Mouse (Mus musculus) fat pad, adult 2 months (tissue): ENCODE measurements around the gene Uevld.
"Not testable (repeated sequence)": the region's sequence is repeated elsewhere in the genome, so short reads cannot be mapped to it uniquely, and the experiment has no call there.

Experiments
- DNase-seq: peaks from one replicate; pipeline ENCODE4 v3.0.0-alpha.2; 2011; ENCODE audit warnings: low read depth, low spot score; ENCODE audit errors: extremely low read depth

Uevld gene

DNA sequence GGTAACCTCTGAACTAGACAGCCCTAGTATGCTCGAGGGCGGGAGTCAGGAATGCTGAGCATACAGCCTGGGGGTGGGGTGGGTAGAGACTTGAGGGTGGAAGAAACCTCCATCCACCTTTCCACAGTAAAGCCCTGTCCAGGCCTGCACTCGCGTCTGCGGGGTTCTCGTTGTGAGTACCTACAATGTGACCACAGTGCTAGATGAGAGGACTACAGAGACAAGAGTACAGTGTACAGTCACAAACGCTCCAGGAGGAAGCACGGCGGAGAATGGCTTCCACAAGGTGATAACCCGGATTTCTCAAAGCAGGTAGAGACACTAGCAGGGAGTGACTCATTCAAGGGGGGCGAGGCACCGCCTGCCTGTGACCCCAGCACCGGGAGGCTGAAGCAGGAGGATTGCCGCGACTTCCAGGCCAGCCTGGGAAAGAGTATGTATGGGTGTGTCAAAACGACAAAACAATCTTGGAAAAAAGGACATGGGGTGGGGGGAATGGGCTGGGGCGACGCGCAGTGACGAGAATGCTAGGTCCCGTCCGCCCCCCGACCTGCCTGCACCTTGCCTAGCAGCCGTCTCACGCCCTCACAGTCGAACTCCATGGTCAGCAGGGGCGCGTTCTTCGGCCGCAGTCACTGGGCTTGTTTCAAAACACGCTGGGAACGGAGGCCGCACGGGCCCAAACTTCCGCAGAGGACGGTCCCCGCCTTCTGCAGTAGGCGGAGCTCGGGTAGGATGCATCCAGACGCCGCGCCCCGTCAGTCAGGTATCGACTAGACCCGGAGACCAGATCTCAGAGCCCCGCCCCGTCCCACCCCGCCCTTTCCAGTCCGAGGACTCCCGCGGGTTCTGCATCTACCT is at the start of gene Uevld:
TSS of gene Uevld (minus strand) at position 697 of the 861 bp plus-strand sequence.
- DNase-seq = peak; percentile 50

DNA sequence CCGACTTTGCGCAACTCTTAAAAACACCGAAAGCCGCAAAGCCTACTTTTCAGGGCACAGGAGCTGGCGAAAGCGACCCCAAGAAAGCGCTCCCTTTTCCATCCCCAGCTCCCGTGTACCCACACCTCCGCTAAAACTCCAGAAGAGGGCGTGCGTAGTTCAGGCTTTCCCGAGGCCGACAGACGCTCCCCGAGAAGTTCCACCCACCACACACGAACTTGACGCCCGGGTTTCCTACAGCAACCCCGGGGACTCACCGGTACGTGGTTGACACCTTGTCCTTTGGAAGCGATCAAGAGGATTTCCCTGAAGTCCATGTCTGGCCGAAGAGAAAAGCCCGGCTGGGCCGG is 49.5 kb upstream of the Uevld start:
- DNase-seq = no peak

DNA sequence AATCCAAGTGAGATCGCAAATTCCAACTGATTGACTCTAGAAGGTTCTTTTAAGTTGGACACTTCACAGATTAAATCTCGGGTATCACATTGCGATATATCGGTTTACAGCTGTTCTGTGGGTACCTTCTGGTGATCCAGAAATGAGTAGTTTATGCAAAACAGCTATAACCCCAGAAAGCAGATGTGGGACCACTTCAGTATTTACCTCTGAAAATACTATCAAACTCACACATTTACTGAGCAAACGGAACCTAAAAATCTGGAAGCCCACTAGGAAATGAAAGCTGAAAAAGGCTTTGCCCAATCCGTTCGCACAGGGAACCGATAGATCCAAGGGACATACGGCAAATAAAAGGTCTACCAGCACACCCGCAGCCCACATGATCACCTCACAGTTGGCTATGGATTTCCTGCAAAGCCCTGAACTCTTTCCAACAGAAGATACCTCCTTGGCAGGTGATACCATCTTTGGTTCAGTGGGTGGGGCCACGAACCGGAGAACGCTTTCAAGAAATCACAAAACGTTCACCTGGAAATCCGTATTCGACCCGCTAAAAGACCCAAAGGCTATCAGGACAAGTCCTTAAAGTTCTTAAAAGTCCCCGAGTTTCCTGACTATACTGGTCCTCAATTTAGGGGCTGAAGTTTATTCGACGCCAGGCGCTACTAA is 48.9 kb upstream of the Uevld start:
- DNase-seq = no peak

DNA sequence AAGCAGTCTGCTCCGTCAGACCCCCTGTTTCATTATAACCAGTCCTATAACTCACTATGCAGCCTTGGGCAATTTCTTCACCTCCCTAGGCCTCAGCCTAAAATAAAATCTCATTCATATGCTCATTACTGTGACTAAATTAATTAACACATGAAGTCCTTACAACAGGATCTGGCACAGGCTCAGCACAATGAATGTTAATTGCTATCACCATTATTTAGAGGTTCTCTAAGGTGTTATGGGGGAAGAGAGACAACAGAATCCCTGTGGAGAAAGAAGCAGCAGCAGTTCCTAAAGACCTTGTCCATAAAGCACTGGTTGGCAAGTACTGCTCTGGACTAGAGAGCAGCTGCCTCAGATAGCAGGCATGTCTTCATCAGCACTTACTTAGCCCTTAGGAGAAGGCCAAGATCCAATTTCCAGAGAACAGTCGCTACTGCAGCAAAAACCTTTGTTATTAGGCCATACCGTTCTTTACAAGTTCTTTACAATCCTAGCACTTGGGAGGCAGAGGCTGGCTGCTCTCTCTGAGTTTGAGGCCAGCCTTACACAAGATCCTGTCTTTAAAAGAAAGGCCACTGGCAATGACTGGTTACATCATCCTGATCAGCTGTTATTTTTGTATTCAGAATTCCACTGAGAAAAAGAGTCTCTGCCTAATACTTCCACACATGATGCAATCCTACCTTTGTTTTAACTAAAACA is 45.2 kb upstream of the Uevld start:
- DNase-seq = peak; percentile 50

DNA sequence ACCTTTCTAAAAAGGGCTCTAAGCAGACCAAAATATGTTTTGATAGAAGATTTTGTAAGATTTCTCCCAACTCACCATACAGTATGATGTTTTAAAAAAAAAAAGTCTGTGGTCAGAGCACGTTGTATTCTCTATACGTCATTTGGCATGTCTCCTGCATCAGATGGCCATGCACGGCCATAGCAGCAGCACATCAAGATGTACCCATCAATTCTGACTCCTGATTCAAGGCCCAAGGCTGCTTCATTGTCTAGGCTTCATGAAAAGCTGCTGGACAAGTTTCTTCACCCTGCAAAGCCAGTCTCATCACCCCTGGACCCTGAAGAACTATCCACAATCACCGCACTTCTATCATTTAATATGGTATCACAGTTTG is 43.6 kb upstream of the Uevld start:
- no peak for DNase-seq

DNA sequence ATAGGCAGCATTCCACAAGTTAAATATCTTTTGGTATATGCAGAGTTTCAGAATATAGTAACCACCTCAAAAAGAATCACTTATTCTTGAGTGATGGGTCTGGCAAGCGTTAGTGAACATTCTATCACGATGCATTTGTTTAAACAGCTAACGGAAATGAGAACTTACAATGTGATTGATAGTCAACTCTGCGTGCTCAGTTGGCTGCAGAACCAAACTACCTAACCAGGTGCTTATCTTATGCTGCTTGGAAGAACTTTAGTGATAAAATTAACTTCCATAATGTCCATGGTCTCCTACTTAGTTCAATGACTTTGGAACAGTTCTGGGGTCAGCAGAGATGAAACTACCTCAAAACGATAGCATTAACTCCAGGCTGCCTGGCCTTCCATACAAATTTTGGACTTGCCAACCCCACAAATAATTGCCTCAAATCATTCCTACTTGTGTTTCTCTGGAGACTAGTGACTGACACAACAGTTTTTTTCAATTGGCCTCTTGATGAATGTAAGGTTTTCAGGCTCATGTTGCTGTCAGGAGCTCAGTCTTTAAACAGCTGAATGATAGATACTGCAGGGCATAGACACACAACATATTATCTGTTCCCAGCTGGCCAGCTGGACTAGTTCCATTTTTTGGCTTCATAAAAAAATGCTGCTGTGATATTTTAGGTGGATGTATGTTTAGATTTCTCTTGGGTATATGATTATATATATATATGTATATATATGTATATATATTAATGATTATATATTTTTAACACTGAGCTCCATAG is 43.0 kb upstream of the Uevld start:
- DNase-seq = no peak

DNA sequence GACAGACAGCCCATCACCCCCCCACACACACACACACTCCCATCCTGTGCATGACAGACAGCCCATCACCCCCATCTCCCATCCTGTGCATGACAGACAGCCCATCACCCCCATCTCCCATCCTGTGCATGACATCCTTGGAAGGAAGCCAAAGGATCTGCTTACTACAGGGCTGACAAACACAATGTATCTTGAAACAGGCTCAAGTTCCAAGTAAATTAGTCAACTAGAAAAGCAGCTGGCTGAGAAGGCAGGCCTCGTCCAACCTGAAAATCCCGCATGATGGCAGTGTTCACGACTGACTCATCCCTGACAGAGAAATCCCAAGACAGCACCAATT is 42.3 kb upstream of the Uevld start:
- DNase-seq = no peak

DNA sequence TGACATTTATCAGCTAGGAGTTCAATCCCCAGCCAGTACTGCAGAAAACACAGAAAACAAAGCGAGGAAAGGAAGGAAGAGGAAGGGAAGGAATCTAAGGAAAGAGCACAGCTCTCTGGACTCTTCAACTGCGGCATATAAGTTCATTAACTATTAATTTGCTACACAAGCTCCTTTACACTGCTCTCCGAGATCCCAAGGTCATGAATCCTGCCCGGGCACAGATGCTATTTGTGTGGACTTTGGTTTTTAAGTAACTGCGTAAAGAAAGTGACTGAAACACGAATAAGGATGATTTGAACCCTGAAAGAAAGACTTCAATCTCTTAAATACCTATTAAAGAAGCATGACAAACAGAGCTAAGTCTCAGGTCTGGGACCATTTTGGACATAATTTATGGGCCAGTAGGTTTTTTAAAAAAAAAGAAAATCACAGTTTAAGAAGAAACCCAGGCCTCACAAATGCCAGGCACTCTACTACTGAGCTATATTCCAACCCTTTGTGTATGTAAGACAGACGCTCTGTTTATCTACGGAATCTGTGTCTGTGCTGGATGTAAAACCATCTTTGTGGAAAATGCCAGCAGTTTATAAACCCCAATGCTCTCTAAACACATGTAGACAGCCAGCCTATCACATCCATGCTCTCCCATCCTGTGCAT is 41.8 kb upstream of the Uevld start:
- no peak for DNase-seq

DNA sequence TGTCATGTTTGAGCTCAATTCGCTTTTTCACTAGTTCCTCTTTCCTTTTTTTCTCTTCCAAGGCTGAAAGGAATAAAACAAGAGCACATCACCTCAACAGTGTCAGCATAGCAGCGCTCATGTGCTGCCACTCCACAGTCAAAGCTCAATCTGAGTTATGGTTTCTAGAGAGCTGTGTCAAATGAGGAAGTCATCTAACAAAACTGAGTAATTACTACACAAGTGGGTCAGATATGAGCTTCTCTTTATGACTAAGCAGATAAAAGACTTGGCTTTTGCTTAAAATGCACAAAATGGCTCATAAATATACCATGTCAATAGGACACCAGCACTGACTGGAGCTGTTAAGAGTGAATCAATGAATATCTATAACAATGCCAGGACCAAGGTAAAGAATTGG is 40.6 kb upstream of the Uevld start:
- DNase-seq = no peak

DNA sequence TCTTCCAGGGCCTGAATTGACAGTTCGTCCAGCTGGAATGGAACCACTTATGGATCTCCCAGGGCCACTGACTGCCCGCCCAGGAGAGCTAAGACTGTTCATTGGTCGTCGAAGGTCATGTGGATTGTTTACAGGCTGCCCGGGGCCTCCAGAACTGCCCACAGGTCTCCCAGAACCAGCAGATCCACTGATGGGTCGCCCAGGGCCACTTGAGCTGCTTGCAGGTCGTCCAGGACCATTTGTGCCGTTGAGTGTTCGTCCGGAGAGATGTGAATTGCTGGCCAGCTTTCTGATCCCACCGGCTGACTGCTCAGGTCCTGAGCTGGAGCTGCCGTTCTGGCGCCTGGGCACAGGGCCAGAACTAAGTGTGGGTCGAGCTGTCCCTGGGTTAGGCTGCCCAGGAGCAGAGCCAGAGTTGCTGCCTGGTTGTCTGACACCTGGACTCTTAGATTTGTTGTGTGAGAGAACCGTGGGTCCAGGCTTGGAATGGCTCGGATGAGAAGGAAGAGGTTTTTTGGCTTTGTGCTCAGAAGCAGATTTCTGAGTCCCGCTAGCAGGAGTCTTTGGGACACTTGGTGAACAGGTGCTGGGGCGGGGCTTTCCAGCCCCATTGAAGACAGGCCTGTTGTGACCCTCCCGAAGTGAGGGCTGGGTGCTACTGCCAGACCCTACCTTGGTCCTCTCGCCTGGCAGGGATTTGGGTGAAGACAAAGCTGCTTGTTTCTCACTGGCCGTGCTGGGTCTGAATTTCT is 39.5 kb upstream of the Uevld start:
- no peak for DNase-seq

DNA sequence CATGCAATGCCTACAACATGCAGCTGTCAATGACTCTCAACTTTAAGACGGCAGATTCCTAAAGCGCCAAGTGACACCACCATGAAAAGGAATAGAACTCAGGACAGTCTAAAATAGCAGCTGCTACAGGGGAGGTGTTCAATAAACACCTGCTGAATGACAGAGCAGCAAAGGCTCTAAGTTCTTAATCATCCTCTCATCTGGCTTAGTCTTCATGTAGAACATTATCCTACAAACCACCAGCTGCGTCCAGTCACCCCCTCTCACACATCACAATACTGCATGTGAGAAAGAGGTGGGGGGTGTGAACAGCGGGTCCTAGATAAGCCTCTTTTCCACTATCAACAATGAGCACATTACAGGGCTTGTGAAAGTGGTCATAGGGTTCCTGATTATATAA is 38.7 kb upstream of the Uevld start:
- DNase-seq = no peak

DNA sequence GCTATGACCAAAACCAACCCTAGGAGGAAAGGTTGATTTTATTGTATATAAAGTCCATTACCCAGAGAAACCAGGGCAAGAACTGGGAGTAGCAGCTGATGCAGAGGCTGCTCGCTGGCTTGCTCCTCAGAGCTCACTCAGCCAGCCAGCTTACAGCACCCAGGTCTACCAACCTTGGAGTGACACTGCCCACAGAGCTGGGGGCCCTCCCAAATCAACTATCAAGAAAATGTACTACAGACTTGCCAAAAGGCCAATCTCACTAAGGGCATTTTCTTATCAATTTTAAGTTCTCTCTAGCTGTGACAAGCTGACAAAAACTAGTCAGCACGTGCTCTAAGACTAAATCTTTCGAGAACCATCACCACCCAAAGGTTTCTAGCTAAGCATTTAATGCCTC is 37.2 kb upstream of the Uevld start:
- no peak for DNase-seq

DNA sequence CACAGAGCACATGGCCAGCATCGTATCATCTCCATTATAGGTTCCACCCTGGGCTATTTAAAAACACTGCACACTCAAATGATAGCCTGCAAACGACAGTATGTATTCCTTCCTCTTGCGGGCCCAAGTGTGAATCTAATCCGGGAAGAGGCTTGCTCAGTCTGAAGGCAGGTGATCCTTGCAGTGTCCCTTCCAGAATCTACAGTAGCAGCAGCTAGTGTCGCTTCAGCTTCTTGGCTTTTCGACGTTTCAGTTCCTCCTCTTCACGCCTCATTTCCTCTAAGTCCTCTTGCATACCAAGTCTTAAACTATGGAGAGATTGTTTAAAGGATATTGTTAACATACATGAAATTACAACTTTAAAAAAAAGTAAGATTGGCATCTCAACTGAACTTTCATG is 34.8 kb upstream of the Uevld start:
- no peak for DNase-seq

DNA sequence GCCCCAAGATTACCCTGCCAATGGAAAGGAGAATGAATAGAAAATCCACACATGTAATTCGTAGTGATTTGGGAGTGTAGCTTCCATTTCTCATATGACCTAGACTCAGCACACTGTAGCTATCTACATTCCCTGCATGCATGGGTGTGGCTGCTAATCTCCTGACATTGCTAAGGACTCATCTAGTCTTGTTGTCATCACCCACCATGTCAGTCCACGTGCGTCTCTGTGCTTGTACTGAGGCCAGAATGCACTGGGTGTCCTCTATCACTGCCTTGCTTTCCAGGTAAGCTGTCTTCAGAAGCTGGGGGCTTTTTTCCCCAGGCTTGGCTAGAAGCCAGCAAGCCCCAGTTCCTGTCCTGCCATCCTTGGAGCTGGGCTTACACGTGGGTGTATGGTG is 31.1 kb upstream of the Uevld start:
- DNase-seq = not testable (repeated sequence)

DNA sequence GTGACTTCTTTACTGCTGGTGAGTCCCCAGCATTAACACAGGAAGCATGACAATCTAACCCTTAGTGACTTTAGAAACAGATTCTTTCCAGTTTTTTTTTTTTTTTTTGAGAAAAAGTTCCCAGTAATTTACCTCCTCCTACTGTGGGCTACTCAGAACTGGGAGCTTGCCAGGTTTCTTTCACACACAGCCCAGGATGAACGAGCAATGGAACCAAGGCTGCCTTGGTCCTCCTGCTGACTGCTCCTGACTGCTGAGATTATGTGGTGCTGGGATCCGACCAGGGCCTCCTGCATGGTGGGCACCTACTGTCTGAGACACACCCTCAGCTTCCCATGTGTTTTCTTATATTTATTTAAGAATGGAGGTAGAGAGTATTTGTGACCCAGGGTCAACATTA is 28.7 kb upstream of the Uevld start:
- no peak for DNase-seq

DNA sequence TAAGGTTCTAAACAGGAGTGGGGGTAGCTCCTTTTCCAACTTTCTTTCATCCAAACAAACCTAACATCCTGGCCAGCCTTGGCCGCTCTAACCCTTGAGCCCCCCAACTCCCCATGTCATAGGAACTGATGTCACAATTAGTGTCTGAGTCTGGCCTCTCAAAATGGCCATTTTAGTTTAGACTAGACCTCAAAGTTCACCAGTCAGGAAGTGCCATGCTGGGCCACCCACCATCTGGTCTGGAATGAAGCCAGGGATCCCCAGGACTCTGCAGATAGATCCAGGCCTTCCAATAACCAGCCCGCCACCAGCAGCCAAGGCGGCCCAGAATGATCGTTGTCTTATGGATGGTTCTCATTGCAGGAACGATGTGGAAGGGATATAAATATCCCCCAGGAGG is 28.3 kb upstream of the Uevld start:
- DNase-seq = no peak

DNA sequence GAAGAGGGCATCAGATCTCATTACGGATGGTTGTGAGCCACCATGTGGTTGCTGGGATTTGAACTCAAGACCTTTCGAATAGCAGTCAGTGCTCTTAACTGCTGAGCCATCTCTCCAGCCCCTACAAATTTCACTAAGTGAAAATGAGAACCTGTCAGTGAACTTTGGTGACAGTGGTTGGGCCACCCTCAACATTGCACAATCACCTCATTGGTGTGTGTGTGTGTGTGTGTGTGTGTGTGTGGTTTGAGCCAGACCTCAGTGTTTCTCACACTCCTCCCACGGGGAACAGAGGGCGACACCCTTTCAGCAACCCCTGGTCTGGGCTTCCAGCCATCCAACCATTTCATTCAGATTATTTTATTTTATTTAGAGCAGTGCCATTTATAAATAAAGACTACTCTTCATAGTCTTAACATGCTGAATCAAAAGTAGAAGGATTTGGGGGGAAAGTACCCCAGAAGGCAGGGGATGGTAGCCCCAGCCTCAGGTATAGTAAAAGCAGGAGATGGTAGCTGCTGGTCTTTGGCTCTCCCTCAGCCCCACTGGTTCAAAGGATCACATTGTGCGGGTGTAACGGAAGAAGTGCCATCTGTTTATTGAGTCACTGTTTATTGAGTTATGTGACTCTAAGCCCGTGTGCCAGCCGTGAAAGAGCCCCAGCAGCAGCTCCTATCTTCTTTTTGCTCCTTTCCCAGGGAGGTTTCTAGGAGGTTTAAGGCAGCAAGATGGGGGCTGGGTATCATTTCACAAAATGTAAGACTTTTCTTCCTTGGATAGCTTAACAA is 27.6 kb upstream of the Uevld start:
- no peak for DNase-seq

DNA sequence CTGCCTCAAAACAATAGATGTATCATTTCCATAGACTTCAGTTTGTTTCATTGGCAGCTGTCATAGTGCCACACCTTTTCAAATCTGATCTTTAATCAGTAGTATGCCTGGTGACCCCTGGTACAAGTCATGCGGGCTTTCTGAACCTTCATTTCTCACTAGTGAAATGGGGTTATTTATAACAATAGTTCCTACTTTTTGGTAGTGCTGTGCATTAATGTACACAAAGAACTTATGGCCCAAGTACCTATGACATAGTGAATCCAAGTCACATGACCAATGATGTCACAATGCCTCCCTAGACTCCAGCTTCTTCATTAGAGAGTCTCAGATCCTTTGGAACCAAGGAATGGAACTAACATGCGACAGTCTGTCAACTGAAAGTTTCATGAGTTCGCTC is 25.0 kb upstream of the Uevld start, which contains the start of gene Gm9999:
TSS of gene Gm9999 (plus strand) at position 301 of the 400 bp plus-strand sequence.
- DNase-seq = no peak

DNA sequence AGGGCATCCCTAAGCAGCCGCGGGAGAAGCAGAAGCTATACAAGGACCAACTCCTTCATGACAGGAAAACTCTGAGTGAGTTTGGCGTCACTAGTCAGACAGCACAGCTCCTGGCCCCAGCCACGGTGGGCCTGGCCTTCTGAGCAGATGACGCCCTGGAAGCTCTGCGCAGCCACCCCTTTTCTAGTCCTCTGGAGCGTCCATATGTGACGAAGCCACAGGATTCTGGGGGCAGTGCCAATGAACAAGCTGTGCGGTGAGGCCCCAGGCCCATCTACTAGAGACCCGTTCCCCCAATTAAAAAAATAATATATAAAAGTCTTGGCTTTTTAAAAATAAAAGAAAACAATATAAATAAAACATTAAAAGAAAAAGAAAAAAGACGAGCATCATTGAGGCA is 17.1 kb upstream of the Uevld start:
- no peak for DNase-seq
